Mouse (Mus musculus) midbrain, postnatal 0 days (tissue): ENCODE results near the gene Tmem106c. TPM values are rescaled to one million over a fixed set of nuclear protein-coding genes. Genes with fewer than 3 reads are reported as not detected.
A peak's percentile ranks its signal among the peaks of the same experiment; 100 is the strongest.

Experiments
- ATAC-seq: fragments of 200-750 bp; cut with Nextera tagmentation; 2 replicates; pipeline ENCODE4 v1.8.0; 2017; ENCODE audit warnings: moderate number of reproducible peaks, mild to moderate bottlenecking, moderate TSS enrichment, moderate library complexity; ENCODE audit not compliant: low FRiP score
- DNase-seq: peaks from one replicate; pipeline ENCODE4 v3.0.0-alpha.2; 2015; ENCODE audit warnings: low spot score
- H3K27ac ChIP-seq: fragments of 300-500 bp; sonication (generic); 2 replicates; pipeline ENCODE4 v1.5.1; 2014; ENCODE audit warnings: low read depth, mild to moderate bottlenecking, low read length, mixed read lengths
- H3K27me3 ChIP-seq: fragments of 300-500 bp; sonication (generic); 2 replicates; pipeline ENCODE4 v1.6.1; 2014; ENCODE audit warnings: low read length, control low read depth, mixed read lengths; ENCODE audit not compliant: insufficient read depth
- H3K36me3 ChIP-seq: fragments of 300-500 bp; sonication (generic); 2 replicates; pipeline ENCODE4 v1.6.1; 2014; ENCODE audit warnings: low read length, control low read depth, mixed read lengths; ENCODE audit not compliant: insufficient read depth
- H3K4me1 ChIP-seq: fragments of 300-500 bp; sonication (generic); 2 replicates; pipeline ENCODE4 v1.6.1; 2014; ENCODE audit warnings: mild to moderate bottlenecking, control low read depth, antibody characterized with exemption, low read length, mixed read lengths; ENCODE audit not compliant: insufficient read depth
- H3K4me2 ChIP-seq: fragments of 300-500 bp; sonication (generic); 2 replicates; pipeline ENCODE4 v1.6.1; 2014; ENCODE audit warnings: low read depth, mild to moderate bottlenecking, low read length, mixed read lengths; ENCODE audit not compliant: poor library complexity, severe bottlenecking
- H3K4me3 ChIP-seq: fragments of 300-500 bp; sonication (generic); 2 replicates; pipeline ENCODE4 v1.5.1; 2014; ENCODE audit warnings: low read depth, mild to moderate bottlenecking, low read length, moderate library complexity
- H3K9ac ChIP-seq: fragments of 300-500 bp; sonication (generic); replicated peaks from 2 replicates; pipeline ENCODE4 v1.6.1; 2014; ENCODE audit warnings: mild to moderate bottlenecking, low read length, moderate library complexity, mixed read lengths; ENCODE audit not compliant: poor library complexity, severe bottlenecking
- H3K9me3 ChIP-seq: fragments of 300-500 bp; sonication (generic); 2 replicates; pipeline ENCODE4 v1.6.1; 2016; ENCODE audit warnings: low read length, control low read depth
- CTCF ChIP-seq: IDR thresholded peaks from 2 replicates; pipeline ENCODE4 v1.5.1; 2016; ENCODE audit warnings: antibody characterized with exemption, mild to moderate bottlenecking
- WGBS: fragments of 180-500 bp; shearing (Covaris S2); extraction: QIAGEN DNeasy Blood & Tissue Kit; methylation state at CpG from one replicate; pipeline ENCODE4 v1.1.7; 2014; 5-methylcytosine and 5-hydroxymethylcytosine counted together
- polyA plus RNA-seq: library from polyadenylated mRNA; unstranded; fragments of >200 nt; fragmentation: Nextera tagmentation; extraction: Ambion mirVana; gene quantifications from 2 replicates; pipeline ENCODE4 v1.2.1, GENCODE M21; 2015
- total RNA-seq: library from RNA; depleted of rRNA; stranded (reverse); fragments of >200 nt; gene quantifications from 2 replicates; pipeline ENCODE4 v1.2.3, GENCODE M21; 2014

The Tmem106c gene
- total and polyA plus RNA-seq, 2 experiments from 2014 or later: 43.8 to 57.7 TPM

DNA sequence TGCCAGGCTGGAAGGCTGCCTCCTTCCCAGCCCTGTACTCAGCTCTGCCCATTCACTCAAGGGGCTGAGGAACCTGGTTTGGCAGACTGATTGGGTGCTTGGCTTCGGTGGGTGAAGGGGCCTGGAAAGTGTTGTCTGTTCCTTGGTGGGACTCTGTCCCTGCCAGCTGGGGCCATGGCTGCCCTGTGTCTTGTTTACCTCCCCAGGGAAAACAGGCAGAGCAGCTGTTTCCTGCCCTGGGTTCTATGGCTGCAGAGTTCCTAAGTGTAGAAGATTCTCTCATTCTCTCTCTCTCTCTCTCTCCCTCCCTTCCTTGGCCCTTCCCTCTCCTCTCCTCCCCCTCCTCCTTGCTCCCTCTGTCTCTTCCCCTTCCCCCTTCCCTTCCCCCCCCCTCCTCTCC, 8.7 kb upstream of the Tmem106c start:
- Histone ChIP-seq H3K4me1 (no peaks in the 10 kb centered on the region), H3K36me3 (no peaks in the 10 kb centered on the region), H3K27me3 (no peaks in the 10 kb centered on the region), H3K27ac (no peak overlapping the region), H3K4me2 (no peak overlapping the region), H3K9me3 (no peaks in the 10 kb centered on the region), H3K9ac (no peak overlapping the region), H3K4me3 (no peak overlapping the region)
- 47% methylated on average over 1 of the region's 1 CpGs for WGBS
- ATAC-seq (no peak), DNase-seq (no peak)
- no peak for TF ChIP-seq CTCF

DNA sequence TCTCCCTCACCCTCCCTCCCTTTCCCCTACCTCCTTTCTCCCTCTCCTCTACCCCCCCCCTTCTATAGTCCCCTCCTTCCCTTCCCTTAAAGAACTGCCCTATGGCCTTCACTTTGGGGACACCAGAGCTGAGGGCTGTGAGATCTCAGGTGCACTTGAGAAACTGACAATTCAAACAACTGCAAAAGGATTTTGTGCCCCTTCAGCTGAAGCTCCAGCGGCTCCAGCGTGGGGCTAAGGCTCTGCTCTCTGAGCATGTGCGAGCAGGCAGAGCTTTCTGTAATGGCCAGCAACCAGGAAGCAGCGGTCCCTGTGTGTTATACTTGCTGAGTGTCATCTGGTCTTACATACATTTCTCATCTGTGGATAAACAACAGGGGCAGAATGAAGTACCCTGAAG, 8.3 kb upstream of the Tmem106c start:
- H3K4me3 ChIP-seq: no peak overlapping the region
- ATAC-seq (no peak), DNase-seq (no peak)

DNA sequence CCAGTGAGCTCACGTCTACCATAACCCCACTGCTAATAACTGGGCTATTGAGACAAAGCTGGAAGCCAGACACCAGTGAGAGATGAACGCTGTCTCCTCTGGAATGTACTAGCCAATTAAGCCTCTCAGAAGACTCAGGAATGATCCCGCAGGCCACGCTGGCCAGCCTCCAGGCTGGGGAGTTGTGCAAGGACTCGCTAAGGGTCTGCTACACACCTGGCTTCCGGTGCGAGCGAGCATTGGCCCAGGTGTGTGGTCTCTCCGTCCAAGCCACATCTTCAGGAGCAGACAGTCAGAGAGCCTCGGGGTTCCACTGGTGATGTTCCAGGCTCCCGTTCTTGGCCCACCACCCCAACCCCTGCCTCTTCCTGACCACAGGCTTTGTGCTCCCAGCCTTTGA, 7.6 kb upstream of the Tmem106c start:
- 74% methylated on average over 11 of the region's 11 CpGs for WGBS
- H3K4me2 ChIP-seq: no peak overlapping the region

More for the DNA sequence above, 8.3 kb upstream of the Tmem106c start:
- Histone ChIP-seq H3K4me2 (no peak overlapping the region), H3K27me3 (no peaks in the 10 kb centered on the region), H3K4me1 (no peaks in the 10 kb centered on the region), H3K9ac (no peak overlapping the region), H3K9me3 (no peaks in the 10 kb centered on the region), H3K27ac (no peak overlapping the region), H3K36me3 (no peaks in the 10 kb centered on the region)
- 21% methylated on average over 4 of the region's 4 CpGs for WGBS
- no peak for TF ChIP-seq CTCF

DNA sequence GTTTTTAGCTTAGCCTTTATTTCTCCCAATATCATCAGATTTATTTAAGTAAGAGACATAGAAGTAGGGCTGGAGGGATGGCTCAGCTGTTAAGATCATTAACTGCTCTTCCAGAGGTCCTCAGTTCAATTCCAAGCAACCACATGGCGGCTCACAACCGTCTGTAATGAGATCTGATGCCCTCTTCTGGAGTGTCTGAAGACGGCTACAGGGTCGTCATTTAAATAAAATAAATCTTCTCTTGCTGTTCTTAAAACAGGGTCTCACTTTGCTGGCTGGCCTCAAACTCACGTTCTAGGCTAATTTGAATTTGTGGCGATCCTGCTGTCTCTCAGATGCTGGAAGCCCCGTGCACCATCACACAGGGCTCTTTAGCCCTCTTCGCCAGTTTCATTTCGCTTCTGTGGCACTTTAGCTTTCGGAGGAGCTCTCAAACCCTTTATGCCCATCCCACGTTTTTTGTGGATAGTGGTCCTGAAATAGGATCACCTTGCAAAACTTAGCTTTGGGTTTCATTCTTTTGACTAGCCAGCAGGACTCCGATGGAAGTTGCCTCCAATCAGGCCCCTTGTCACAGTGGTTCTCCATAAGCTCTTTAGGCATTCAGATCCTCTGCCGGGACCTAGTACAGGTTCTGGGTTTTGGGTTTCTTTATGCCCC, 541 bp upstream of the Tmem106c start:
- Histone ChIP-seq H3K9ac (peak overlapping the region; percentile 50), H3K4me2 (peak overlapping the region; percentile 85), H3K36me3 (peaks cover under 1% of the 10 kb centered on the region; the same call in 1 of the 2 replicates), H3K4me3 (peak overlapping the region; percentile 67), H3K27ac (peak overlapping the region; percentile 47; the same call in 1 of the 2 replicates), H3K27me3 (no peaks in the 10 kb centered on the region), H3K9me3 (no peaks in the 10 kb centered on the region), H3K4me1 (no peaks in the 10 kb centered on the region)
- ATAC-seq: no peak
- TF ChIP-seq CTCF: peak; percentile 25; the same call in 1 of the 2 replicates
- 11% methylated on average over 13 of the region's 13 CpGs for WGBS
- no peak for DNase-seq

More for the DNA sequence above, 7.6 kb upstream of the Tmem106c start:
- TF ChIP-seq CTCF: no peak
- no peak overlapping the region for H3K9ac ChIP-seq
- H3K27me3 ChIP-seq: no peaks in the 10 kb centered on the region
- ATAC-seq (no peak), DNase-seq (no peak)
- H3K27ac ChIP-seq: no peak overlapping the region
- H3K36me3 ChIP-seq: no peaks in the 10 kb centered on the region
- no peaks in the 10 kb centered on the region for H3K4me1 ChIP-seq
- H3K4me3 ChIP-seq: no peak overlapping the region
- H3K9me3 ChIP-seq: no peaks in the 10 kb centered on the region

DNA sequence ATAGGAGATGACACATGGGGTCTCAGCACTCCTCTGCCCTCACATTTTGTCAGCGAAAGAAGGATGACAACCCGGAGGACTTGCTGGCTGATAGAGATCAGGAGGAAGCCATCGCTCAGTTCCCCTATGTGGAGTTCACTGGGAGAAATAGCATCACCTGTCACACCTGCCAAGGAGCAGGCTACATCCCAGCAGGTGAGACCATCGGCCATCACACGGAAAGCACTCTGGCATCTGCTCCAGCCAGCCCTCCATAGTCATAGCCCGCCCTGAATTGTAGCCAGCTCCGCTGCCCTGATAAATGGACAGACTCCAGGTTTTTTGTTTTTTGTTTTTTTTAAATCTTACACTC, 812 bp downstream of the Tmem106c start:
- no peaks in the 10 kb centered on the region for H3K4me1 ChIP-seq
- 0 out of 2 replicates have a peak, but pooled peaks have one; percentile 26 for ATAC-seq
- TF ChIP-seq CTCF: no peak
- no peaks in the 10 kb centered on the region for H3K9me3 ChIP-seq
- H3K9ac ChIP-seq: peak overlapping the region; percentile 70
- H3K27ac ChIP-seq: peak overlapping the region; percentile 81
- peaks cover 4% of the 10 kb centered on the region; the same call in 1 of the 2 replicates for H3K36me3 ChIP-seq
- H3K4me2 ChIP-seq: peak overlapping the region; percentile 85
- peak; percentile 38 for DNase-seq
- 10% methylated on average over 7 of the region's 7 CpGs for WGBS
- no peaks in the 10 kb centered on the region for H3K27me3 ChIP-seq
- peak overlapping the region; percentile 67 for H3K4me3 ChIP-seq

DNA sequence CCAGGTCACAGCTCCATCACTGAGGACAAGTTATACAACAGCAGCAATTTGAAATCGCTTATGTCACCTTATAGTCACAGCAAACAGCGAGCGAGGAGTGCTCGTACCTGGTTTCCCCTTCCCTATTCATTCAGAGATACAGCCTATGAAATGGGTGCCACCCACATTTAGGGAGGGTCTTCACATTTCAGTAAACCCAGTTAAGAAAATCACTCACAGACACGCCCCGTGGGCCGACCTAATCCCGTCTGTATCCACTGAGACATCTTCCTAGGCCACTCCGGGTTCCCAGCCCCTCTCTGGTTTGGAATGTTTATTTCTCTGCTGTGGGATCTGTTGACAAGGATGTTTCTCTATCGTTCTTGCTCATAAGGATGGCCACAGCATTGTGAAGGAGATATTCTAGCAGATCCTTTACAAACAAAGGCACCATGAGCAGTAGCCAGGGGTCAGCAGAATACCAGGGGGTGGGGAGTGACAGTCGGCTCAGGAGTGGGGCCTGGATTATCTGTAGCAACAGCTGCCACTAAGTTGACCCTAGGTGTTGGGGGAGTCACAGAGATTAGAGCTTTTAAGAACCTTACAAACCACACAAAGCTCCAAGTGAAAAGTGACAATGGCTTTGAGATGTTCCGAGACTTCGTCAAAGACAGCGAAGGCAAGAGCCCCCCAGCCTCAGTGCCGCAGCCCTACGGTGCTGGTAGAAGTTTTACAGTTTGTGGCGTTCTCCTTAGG, 1.5 kb downstream of the Tmem106c start:
- no peaks in the 10 kb centered on the region for H3K9me3 ChIP-seq
- H3K4me2 ChIP-seq: peak overlapping the region; percentile 85
- no peak for TF ChIP-seq CTCF
- no peaks in the 10 kb centered on the region for H3K27me3 ChIP-seq
- peak overlapping the region; percentile 67 for H3K4me3 ChIP-seq
- DNase-seq (peak; percentile 36), ATAC-seq (peak; percentile 35; the same call in 1 of the 2 replicates)
- H3K36me3 ChIP-seq: peaks cover 4% of the 10 kb centered on the region; the same call in 1 of the 2 replicates
- H3K27ac ChIP-seq: 0 out of 2 replicates have a peak overlapping the region, but pooled peaks have one; percentile 81
- H3K4me1 ChIP-seq: no peaks in the 10 kb centered on the region
- H3K9ac ChIP-seq: peak overlapping the region; percentile 70; the same call in 1 of the 2 replicates
- WGBS: 34% methylated on average over 17 of the region's 17 CpGs
